Mouse (Mus musculus) midbrain, embryonic 14.5 days (tissue): Measurements from ENCODE around the gene Selenoo. TPM values are rescaled to one million over a fixed set of nuclear protein-coding genes. Genes with fewer than 3 reads are reported as not detected.
A peak's percentile ranks its signal among the peaks of the same experiment; 100 is the strongest.

Experiments used
- ATAC-seq: fragments of 200-750 bp; cut with Nextera tagmentation; 2 replicates; pipeline ENCODE4 v1.8.0; 2017; ENCODE audit warnings: moderate number of reproducible peaks, moderate library complexity; ENCODE audit not compliant: low FRiP score, low TSS enrichment
- DNase-seq: peaks from one replicate; pipeline ENCODE4 v3.0.0-alpha.2; 2015
- H3K27ac ChIP-seq: fragments of 300-500 bp; sonication (generic); replicated peaks from 2 replicates; pipeline ENCODE4 v1.5.1; 2014; ENCODE audit warnings: mild to moderate bottlenecking, low read depth, low read length, moderate library complexity
- H3K27me3 ChIP-seq: fragments of 300-500 bp; sonication (generic); 2 replicates; pipeline ENCODE4 v1.6.1; 2014; ENCODE audit warnings: low read length, control low read depth, mixed read lengths; ENCODE audit not compliant: control insufficient read depth, insufficient read depth
- H3K36me3 ChIP-seq: fragments of 300-500 bp; sonication (generic); 2 replicates; pipeline ENCODE4 v1.6.1; 2014; ENCODE audit warnings: low read length, control low read depth; ENCODE audit not compliant: control insufficient read depth, insufficient read depth
- H3K4me1 ChIP-seq: fragments of 300-500 bp; sonication (generic); 2 replicates; pipeline ENCODE4 v1.6.1; 2014; ENCODE audit warnings: mild to moderate bottlenecking, antibody characterized with exemption, low read length, control low read depth; ENCODE audit not compliant: control insufficient read depth, insufficient read depth
- H3K4me2 ChIP-seq: fragments of 300-500 bp; sonication (generic); 2 replicates; pipeline ENCODE4 v1.6.1; 2014; ENCODE audit warnings: mild to moderate bottlenecking, low read length, moderate library complexity
- H3K4me3 ChIP-seq: fragments of 300-500 bp; sonication (generic); replicated peaks from 2 replicates; pipeline ENCODE4 v1.5.1; 2014; ENCODE audit warnings: low read depth, low read length
- H3K9ac ChIP-seq: fragments of 300-500 bp; sonication (generic); replicated peaks from 2 replicates; pipeline ENCODE4 v1.6.1; 2014; ENCODE audit warnings: mild to moderate bottlenecking, low read length, moderate library complexity
- H3K9me3 ChIP-seq: fragments of 300-500 bp; sonication (generic); 2 replicates; pipeline ENCODE4 v1.6.1; 2016; ENCODE audit warnings: low read length, control low read depth, mixed read lengths; ENCODE audit not compliant: control insufficient read depth
- WGBS: fragments of 180-500 bp; shearing (Covaris S2); extraction: QIAGEN DNeasy Blood & Tissue Kit; methylation state at CpG from one replicate; pipeline ENCODE4 v1.1.7; 2014; 5-methylcytosine and 5-hydroxymethylcytosine counted together
- polyA plus RNA-seq: library from polyadenylated mRNA; unstranded; fragments of >200 nt; fragmentation: Nextera tagmentation; extraction: Ambion mirVana; gene quantifications from 2 replicates; pipeline ENCODE4 v1.2.1, GENCODE M21; 2014

Selenoo gene
- polyA plus RNA-seq, 1 experiment from 2014 or later = 23.9 TPM

GRCm38 (mm10) chr15:89089248-89090051, 566 bp downstream of the Selenoo start:
- Histone ChIP-seq H3K9me3 (no peaks in the 10 kb centered on the region), H3K27ac (peak overlapping the region; percentile 89), H3K4me2 (peak overlapping the region; percentile 94), H3K4me3 (peak overlapping the region; percentile 91), H3K27me3 (no peaks in the 10 kb centered on the region), H3K36me3 (peaks cover 57% of the 10 kb centered on the region), H3K4me1 (peaks cover 16% of the 10 kb centered on the region), H3K9ac (peak overlapping the region; percentile 90)
- DNase-seq (no peak), ATAC-seq (peak; percentile 55)
- WGBS = 3% methylated on average over 68 of the region's 68 CpGs

- Histone ChIP-seq H3K4me1 (peaks cover 16% of the 10 kb centered on the region), H3K9me3 (no peaks in the 10 kb centered on the region), H3K4me2 (peak overlapping the region; percentile 94; the same call in 1 of the 2 replicates), H3K27ac (no peak overlapping the region), H3K27me3 (no peaks in the 10 kb centered on the region), H3K9ac (no peak overlapping the region), H3K4me3 (no peak overlapping the region), H3K36me3 (peaks cover 57% of the 10 kb centered on the region)
- no peak for ATAC-seq
- no peak for DNase-seq
- WGBS = 88% methylated on average over 4 of the region's 4 CpGs
Measured at GRCm38 (mm10) chr15:89090662-89091061, 1.8 kb downstream of the Selenoo start.

GRCm38 (mm10) chr15:89092181-89092580, 3.3 kb downstream of the Selenoo start:
- H3K36me3 ChIP-seq = peaks cover 57% of the 10 kb centered on the region
- ATAC-seq = no peak
- no peaks in the 10 kb centered on the region for H3K27me3 ChIP-seq
- no peak overlapping the region for H3K4me2 ChIP-seq
- H3K9me3 ChIP-seq = no peaks in the 10 kb centered on the region
- WGBS = 74% methylated on average over 5 of the region's 5 CpGs
- no peak for DNase-seq
- H3K4me1 ChIP-seq = peaks cover 16% of the 10 kb centered on the region
- no peak overlapping the region for H3K27ac ChIP-seq
- no peak overlapping the region for H3K9ac ChIP-seq
- H3K4me3 ChIP-seq = no peak overlapping the region

GRCm38 (mm10) chr15:89097450-89097849, 8.6 kb downstream of the Selenoo start:
- H3K9ac ChIP-seq = no peak overlapping the region
- H3K36me3 ChIP-seq = peaks cover 100% of the 10 kb centered on the region
- ATAC-seq (no peak), DNase-seq (no peak)
- no peaks in the 10 kb centered on the region for H3K9me3 ChIP-seq
- WGBS = 95% methylated on average over 5 of the region's 5 CpGs
- no peak overlapping the region for H3K4me2 ChIP-seq
- no peaks in the 10 kb centered on the region for H3K27me3 ChIP-seq
- H3K4me3 ChIP-seq = no peak overlapping the region
- no peak overlapping the region for H3K27ac ChIP-seq
- H3K4me1 ChIP-seq = no peaks in the 10 kb centered on the region

- H3K4me2 ChIP-seq = no peak overlapping the region
- no peaks in the 10 kb centered on the region for H3K27me3 ChIP-seq
- no peak overlapping the region for H3K9ac ChIP-seq
- H3K36me3 ChIP-seq = peaks cover 99% of the 10 kb centered on the region
- H3K4me3 ChIP-seq = no peak overlapping the region
- no peak for ATAC-seq
- 92% methylated on average over 7 of the region's 7 CpGs for WGBS
- H3K9me3 ChIP-seq = no peaks in the 10 kb centered on the region
- H3K27ac ChIP-seq = no peak overlapping the region
- no peak for DNase-seq
- H3K4me1 ChIP-seq = no peaks in the 10 kb centered on the region
Measured at GRCm38 (mm10) chr15:89098616-89099015, 9.7 kb downstream of the Selenoo start.

- DNase-seq (no peak), ATAC-seq (no peak)
- Histone ChIP-seq H3K27ac (no peak overlapping the region), H3K36me3 (peaks cover 99% of the 10 kb centered on the region), H3K4me3 (no peak overlapping the region), H3K9ac (no peak overlapping the region), H3K4me2 (no peak overlapping the region), H3K9me3 (no peaks in the 10 kb centered on the region), H3K4me1 (no peaks in the 10 kb centered on the region), H3K27me3 (no peaks in the 10 kb centered on the region)
- WGBS = 93% methylated on average over 12 of the region's 12 CpGs
Measured at GRCm38 (mm10) chr15:89100823-89101222, 11.9 kb downstream of the Selenoo start.

- no peaks in the 10 kb centered on the region for H3K9me3 ChIP-seq
- 40% methylated on average over 5 of the region's 5 CpGs for WGBS
- ATAC-seq (no peak), DNase-seq (no peak)
- H3K27ac ChIP-seq = no peak overlapping the region
- no peaks in the 10 kb centered on the region for H3K4me1 ChIP-seq
- H3K4me3 ChIP-seq = no peak overlapping the region
- H3K36me3 ChIP-seq = peaks cover 99% of the 10 kb centered on the region
- no peak overlapping the region for H3K9ac ChIP-seq
- no peak overlapping the region for H3K4me2 ChIP-seq
- no peaks in the 10 kb centered on the region for H3K27me3 ChIP-seq
Measured at GRCm38 (mm10) chr15:89102646-89103045, 13.8 kb downstream of the Selenoo start.

- ATAC-seq (no peak), DNase-seq (no peak)
- Histone ChIP-seq H3K4me2 (no peak overlapping the region), H3K27me3 (no peaks in the 10 kb centered on the region), H3K4me1 (no peaks in the 10 kb centered on the region), H3K36me3 (peaks cover 99% of the 10 kb centered on the region), H3K27ac (no peak overlapping the region), H3K9ac (no peak overlapping the region), H3K9me3 (no peaks in the 10 kb centered on the region), H3K4me3 (no peak overlapping the region)
- WGBS = 87% methylated on average over 10 of the region's 10 CpGs
Measured at GRCm38 (mm10) chr15:89103921-89104320, 15.0 kb downstream of the Selenoo start.

- 93% methylated on average over 8 of the region's 8 CpGs for WGBS
- no peak overlapping the region for H3K4me2 ChIP-seq
- DNase-seq (no peak), ATAC-seq (no peak)
- H3K4me3 ChIP-seq = no peak overlapping the region
- H3K9me3 ChIP-seq = no peaks in the 10 kb centered on the region
- no peak overlapping the region for H3K27ac ChIP-seq
- H3K27me3 ChIP-seq = no peaks in the 10 kb centered on the region
- H3K4me1 ChIP-seq = no peaks in the 10 kb centered on the region
- H3K36me3 ChIP-seq = peaks cover 99% of the 10 kb centered on the region
- no peak overlapping the region for H3K9ac ChIP-seq
Measured at GRCm38 (mm10) chr15:89104425-89104824, 15.5 kb downstream of the Selenoo start.
